In genomic region chr1:173427385-173427784, GRCm38 (mm10) we compare ENCODE assay signal across 24 mouse cellular contexts. TPM values are rescaled to one million over a fixed set of nuclear protein-coding genes. Genes with fewer than 3 reads are reported as not detected.
A peak's percentile ranks its signal among the peaks of the same experiment; 100 is the strongest.
DNase-seq lines count a peak whose midpoint lies in the region; ATAC-seq and TF ChIP-seq lines count a peak whose summit lies in the region.
"Had no signal": no experiment of that assay in that cellular context is flagged by ENCODE, and none has a peak within 500 bp of the region (broad histone marks: within the 10 kb centered on the region; RNA-seq: fewer than 3 reads in every experiment).

No protein-coding gene starts in this region.

- H3K9me3 ChIP-seq in lung, embryonic 14.5 days (ENCODE audit: low read depth, low read length): no peaks in the 10 kb centered on the region
- H3K9me3 ChIP-seq: embryonic facial prominence, embryonic 15.5 days; heart, embryonic 13.5 days; limb, embryonic 13.5 days; liver, embryonic 15.5 days; megakaryocyte, embryonic 14.5 days; midbrain, embryonic 15.5 days; neural tube, embryonic 15.5 days; stomach, embryonic 15.5 days had no signal

- intact Hi-C loops in heart, postnatal 25 days (cut with DNase I): no loop called here

- peak; percentile 94 for DNase-seq in heart, adult 11 months
- no peak for DNase-seq in heart, postnatal 25 days (ENCODE audit: low spot score)
- DNase-seq in lung, embryonic 14.5 days: peak; percentile 7
- no peak for DNase-seq in lung, postnatal 10 days
- DNase-seq in lung, postnatal 36 days: peak; percentile 41
- DNase-seq in ovary, postnatal 36 days (ENCODE audit: low spot score): no peak
- no peak for DNase-seq in frontal cortex, postnatal 14 days (ENCODE audit: low spot score in 2 of 2)
- DNase-seq: cerebellum, adult 9-10 months; gastrocnemius, postnatal 25 days; heart, postnatal 36 days; kidney, adult 9 months; kidney, postnatal 25 days; right cerebral cortex, postnatal 25 days; thymus, adult 18-20 months; thymus, postnatal 4 days had no signal

- WGBS in lung, embryonic 14.5 days: 75% methylated on average over 8 of the region's 8 CpGs

- H3K27ac ChIP-seq in lung, embryonic 14.5 days (ENCODE audit: low read depth): no peak overlapping the region
- H3K27ac ChIP-seq: embryonic facial prominence, embryonic 15.5 days; heart, embryonic 13.5 days; hindbrain, embryonic 14.5 days; limb, embryonic 13.5 days; liver, embryonic 15.5 days; midbrain, embryonic 15.5 days; neural tube, embryonic 15.5 days; stomach, embryonic 15.5 days had no signal

- H3K4me2 ChIP-seq in lung, embryonic 14.5 days: no peak overlapping the region
- H3K4me2 ChIP-seq: embryonic facial prominence, embryonic 15.5 days; heart, embryonic 13.5 days; hindbrain, embryonic 14.5 days; limb, embryonic 13.5 days; liver, embryonic 15.5 days; midbrain, embryonic 15.5 days; neural tube, embryonic 15.5 days; stomach, embryonic 15.5 days had no signal

- H3K36me3 ChIP-seq in lung, embryonic 14.5 days (ENCODE audit: insufficient read depth): no peaks in the 10 kb centered on the region
- H3K36me3 ChIP-seq: embryonic facial prominence, embryonic 15.5 days; heart, embryonic 13.5 days; limb, embryonic 13.5 days; liver, embryonic 15.5 days; midbrain, embryonic 15.5 days; neural tube, embryonic 15.5 days; stomach, embryonic 15.5 days had no signal

- no peaks in the 10 kb centered on the region for H3K27me3 ChIP-seq in lung, embryonic 14.5 days (ENCODE audit: insufficient read depth, low read length)
- H3K27me3 ChIP-seq: embryonic facial prominence, embryonic 15.5 days; heart, embryonic 13.5 days; limb, embryonic 13.5 days; liver, embryonic 15.5 days; megakaryocyte, embryonic 14.5 days; midbrain, embryonic 15.5 days; neural tube, embryonic 15.5 days; stomach, embryonic 15.5 days had no signal

- H3K4me1 ChIP-seq in lung, embryonic 14.5 days (ENCODE audit: insufficient read depth): no peaks in the 10 kb centered on the region
- H3K4me1 ChIP-seq: heart, embryonic 13.5 days; limb, embryonic 13.5 days; midbrain, embryonic 15.5 days; neural tube, embryonic 15.5 days; stomach, embryonic 15.5 days had no signal

- H3K4me3 ChIP-seq in lung, embryonic 14.5 days (ENCODE audit: low read depth, low read length): no peak overlapping the region
- H3K4me3 ChIP-seq: embryonic facial prominence, embryonic 15.5 days; heart, embryonic 13.5 days; limb, embryonic 13.5 days; liver, embryonic 15.5 days; megakaryocyte, embryonic 14.5 days; midbrain, embryonic 15.5 days; neural tube, embryonic 15.5 days; stomach, embryonic 15.5 days had no signal

- ATAC-seq in lung, embryonic 14.5 days (ENCODE audit: insufficient read depth): no peak
- ATAC-seq: midbrain, embryonic 15.5 days had no signal

- TF ChIP-seq CTCF in lung, embryonic 14.5 days (IDR thresholded peaks at IDR 0.05; ENCODE audit: low read depth): no peak

- no peak overlapping the region for H3K9ac ChIP-seq in lung, embryonic 14.5 days
- H3K9ac ChIP-seq: embryonic facial prominence, embryonic 15.5 days; heart, embryonic 13.5 days; hindbrain, embryonic 14.5 days; limb, embryonic 13.5 days; liver, embryonic 15.5 days; midbrain, embryonic 15.5 days; neural tube, embryonic 15.5 days; stomach, embryonic 15.5 days had no signal

RNA-seq across cellular contexts. Expression of gene Cadm3, which starts 59.9 kb away (rescaled TPM):
- total RNA-seq in heart, postnatal 25 days (2021): 1 to 10 TPM; 2.2 to 3.1 TPM
- 4.1 and 4.9 TPM in 2 replicates for polyA plus RNA-seq in lung, embryonic 14.5 days (2014; fragmentation: Nextera tagmentation; extraction: Ambion mirVana)

Comparison
In these comparisons a context has a peak if more than half of its experiments do, and no peak if none do; other contexts are left out.
1. DNase-seq: peak in heart, adult 11 months (single experiment), lung, embryonic 14.5 days (single experiment) and lung, postnatal 36 days (single experiment); none in heart, postnatal 25 days (single experiment), lung, postnatal 10 days (single experiment), ovary, postnatal 36 days (single experiment) and frontal cortex, postnatal 14 days (0 of 2).